Mouse (Mus musculus) neural tube, embryonic 15.5 days (tissue): ENCODE data around the gene Gm42791. TPM values are rescaled to one million over a fixed set of nuclear protein-coding genes. Genes with fewer than 3 reads are reported as not detected.

Experiments
- ATAC-seq: fragments of 200-750 bp; cut with Nextera tagmentation; 2 replicates; pipeline ENCODE4 v1.8.0; 2017; ENCODE audit warnings: mild to moderate bottlenecking, moderate TSS enrichment, moderate library complexity; ENCODE audit not compliant: low FRiP score
- H3K27ac ChIP-seq: fragments of 300-500 bp; sonication (generic); replicated peaks from 2 replicates; pipeline ENCODE4 v1.5.1; 2015; ENCODE audit warnings: mild to moderate bottlenecking, inconsistent platforms
- H3K27me3 ChIP-seq: fragments of 300-500 bp; sonication (generic); replicated peaks from 2 replicates; pipeline ENCODE4 v1.6.1; 2015; ENCODE audit warnings: inconsistent platforms
- H3K36me3 ChIP-seq: fragments of 300-500 bp; sonication (generic); 2 replicates; pipeline ENCODE4 v1.6.1; 2015; ENCODE audit warnings: inconsistent platforms
- H3K4me1 ChIP-seq: fragments of 300-500 bp; sonication (generic); 2 replicates; pipeline ENCODE4 v1.6.1; 2015; ENCODE audit warnings: inconsistent platforms
- H3K4me2 ChIP-seq: fragments of 300-500 bp; sonication (generic); 2 replicates; pipeline ENCODE4 v1.6.1; 2015; ENCODE audit warnings: inconsistent platforms, mild to moderate bottlenecking, moderate library complexity
- H3K4me3 ChIP-seq: fragments of 300-500 bp; sonication (generic); replicated peaks from 2 replicates; pipeline ENCODE4 v1.5.1; 2015; ENCODE audit warnings: mild to moderate bottlenecking, inconsistent platforms
- H3K9ac ChIP-seq: fragments of 300-500 bp; sonication (generic); replicated peaks from 2 replicates; pipeline ENCODE4 v1.6.1; 2015; ENCODE audit warnings: mild to moderate bottlenecking, inconsistent platforms
- H3K9me3 ChIP-seq: fragments of 300-500 bp; sonication (generic); replicated peaks from 2 replicates; pipeline ENCODE4 v1.6.1; 2016; ENCODE audit warnings: inconsistent platforms
- WGBS: fragments of 180-500 bp; shearing (Covaris S2); methylation state at CpG from one replicate; pipeline ENCODE4 v1.1.7; 2015; ENCODE audit warnings: mixed read lengths; 5-methylcytosine and 5-hydroxymethylcytosine counted together
- polyA plus RNA-seq: library from polyadenylated mRNA; unstranded; fragments of >200 nt; fragmentation: Nextera tagmentation; extraction: Ambion mirVana; gene quantifications from 2 replicates; pipeline ENCODE4 v1.2.1, GENCODE M21; 2015

Gene Gm42791
- polyA plus RNA-seq, 1 experiment from 2014 or later: 3.4 TPM

DNA sequence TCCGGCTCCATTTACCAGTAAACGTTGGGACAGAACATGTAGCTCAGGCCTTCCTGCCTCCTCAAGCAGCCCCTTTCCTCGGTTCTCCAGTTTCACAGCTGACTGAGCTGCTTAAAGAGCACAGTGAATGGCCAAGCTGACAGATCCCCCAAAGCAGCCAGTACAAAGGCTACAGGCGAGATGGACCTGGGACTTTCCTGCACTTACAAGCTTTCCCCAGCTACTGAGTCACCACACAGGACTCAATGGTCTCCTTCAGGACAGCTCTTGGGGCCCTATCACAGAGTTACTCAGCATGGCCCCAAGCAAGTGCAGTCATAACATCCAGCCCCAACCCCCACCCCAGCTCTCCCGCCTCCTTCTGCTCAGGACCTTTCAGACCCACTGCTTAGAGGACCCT lies 99.9 kb downstream of the Gm42791 start:
- no peak for ATAC-seq

GRCm38 (mm10) chr5:148890237-148890636 lies 104.7 kb downstream of the Gm42791 start:
- no peak overlapping the region for H3K4me3 ChIP-seq
- no peak overlapping the region for H3K4me2 ChIP-seq
- no peaks in the 10 kb centered on the region for H3K27me3 ChIP-seq
- H3K9me3 ChIP-seq: no peaks in the 10 kb centered on the region
- H3K27ac ChIP-seq: no peak overlapping the region
- peaks cover 4% of the 10 kb centered on the region; the same call in 1 of the 2 replicates for H3K4me1 ChIP-seq
- H3K9ac ChIP-seq: no peak overlapping the region
- no peak for ATAC-seq
- 98% methylated on average over 4 of the region's 4 CpGs for WGBS
- peaks cover 56% of the 10 kb centered on the region for H3K36me3 ChIP-seq

More for the DNA sequence above, 99.9 kb downstream of the Gm42791 start:
- H3K36me3 ChIP-seq: peaks cover 40% of the 10 kb centered on the region
- peaks cover 11% of the 10 kb centered on the region for H3K4me1 ChIP-seq
- no peak overlapping the region for H3K9ac ChIP-seq
- no peaks in the 10 kb centered on the region for H3K27me3 ChIP-seq
- no peak overlapping the region for H3K27ac ChIP-seq
- no peaks in the 10 kb centered on the region for H3K9me3 ChIP-seq
- no peak overlapping the region for H3K4me3 ChIP-seq
- H3K4me2 ChIP-seq: no peak overlapping the region
- WGBS: 57% methylated on average over 5 of the region's 5 CpGs

DNA sequence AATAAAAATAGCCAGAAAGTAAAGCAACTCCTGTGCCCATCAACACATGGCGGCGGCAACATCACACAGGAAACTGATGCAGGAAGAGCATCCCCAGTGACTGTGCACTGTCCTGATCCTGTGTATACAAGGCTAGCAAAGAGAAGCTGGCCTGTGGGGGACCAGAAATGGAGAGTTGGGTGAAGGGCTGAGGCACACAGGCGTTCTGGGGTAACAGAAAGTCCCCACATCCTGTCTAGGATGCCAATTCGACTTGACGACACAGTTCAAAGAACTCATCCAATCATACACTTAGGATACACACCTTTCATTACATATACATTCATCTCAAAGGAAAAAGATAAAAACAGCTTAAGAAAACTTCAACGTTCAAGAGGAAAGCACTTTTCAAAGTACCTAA lies 106.9 kb downstream of the Gm42791 start:
- H3K9me3 ChIP-seq: no peaks in the 10 kb centered on the region
- H3K27me3 ChIP-seq: no peaks in the 10 kb centered on the region
- H3K27ac ChIP-seq: no peak overlapping the region
- peaks cover 53% of the 10 kb centered on the region for H3K36me3 ChIP-seq
- whole genome bisulfite sequencing: 94% methylated on average over 6 of the region's 6 CpGs
- peaks cover 4% of the 10 kb centered on the region; the same call in 1 of the 2 replicates for H3K4me1 ChIP-seq
- H3K4me2 ChIP-seq: no peak overlapping the region
- H3K9ac ChIP-seq: no peak overlapping the region
- no peak for ATAC-seq
- H3K4me3 ChIP-seq: no peak overlapping the region

- WGBS: 39% methylated on average over 22 of the region's 22 CpGs
- Histone ChIP-seq H3K4me3 (peak overlapping the region; percentile 18; the same call in 1 of the 2 replicates), H3K27me3 (no peaks in the 10 kb centered on the region), H3K9ac (no peak overlapping the region), H3K27ac (0 out of 2 replicates have a peak overlapping the region, but pooled peaks have one; percentile 23), H3K4me1 (peaks cover 4% of the 10 kb centered on the region; the same call in 1 of the 2 replicates), H3K4me2 (peak overlapping the region; percentile 42), H3K36me3 (peaks cover 35% of the 10 kb centered on the region), H3K9me3 (no peaks in the 10 kb centered on the region)
- peak; percentile 82 for ATAC-seq
Observed at GRCm38 (mm10) chr5:148885821-148886609, 108.9 kb downstream of the Gm42791 start.

DNA sequence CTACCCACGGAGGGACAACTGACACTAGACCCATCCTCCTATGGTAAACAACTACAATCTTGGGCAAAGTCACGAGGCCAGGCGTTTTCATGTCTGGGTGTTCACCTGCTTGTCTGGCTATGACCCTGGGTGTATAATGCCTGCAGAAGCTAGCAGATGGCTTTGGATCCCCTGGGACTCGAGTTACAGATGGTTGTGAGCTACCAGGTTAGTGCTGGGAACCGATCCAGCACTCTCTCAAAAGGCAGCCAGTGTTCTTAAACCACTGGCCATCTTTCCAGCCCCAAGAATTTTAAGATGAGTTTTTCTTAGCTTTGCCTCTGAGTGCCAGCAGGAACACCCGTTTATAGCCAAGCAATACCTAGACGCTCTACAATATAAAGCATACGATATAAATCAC lies 111.3 kb downstream of the Gm42791 start:
- ATAC-seq: no peak
- H3K4me1 ChIP-seq: peaks cover 4% of the 10 kb centered on the region; the same call in 1 of the 2 replicates
- WGBS: 84% methylated on average over 8 of the region's 8 CpGs
- no peaks in the 10 kb centered on the region for H3K9me3 ChIP-seq
- no peak overlapping the region for H3K9ac ChIP-seq
- no peaks in the 10 kb centered on the region for H3K27me3 ChIP-seq
- H3K36me3 ChIP-seq: peaks cover 33% of the 10 kb centered on the region
- H3K27ac ChIP-seq: no peak overlapping the region
- no peak overlapping the region for H3K4me3 ChIP-seq
- H3K4me2 ChIP-seq: no peak overlapping the region

- peaks cover 51% of the 10 kb centered on the region for H3K36me3 ChIP-seq
Observed at GRCm38 (mm10) chr5:148879218-148879617, 115.7 kb downstream of the Gm42791 start.

GRCm38 (mm10) chr5:148873116-148873515 lies 121.8 kb downstream of the Gm42791 start:
- no peak for ATAC-seq
- Histone ChIP-seq H3K4me2 (no peak overlapping the region), H3K4me3 (no peak overlapping the region), H3K4me1 (no peaks in the 10 kb centered on the region), H3K27ac (no peak overlapping the region), H3K9me3 (no peaks in the 10 kb centered on the region), H3K27me3 (no peaks in the 10 kb centered on the region), H3K36me3 (peaks cover 35% of the 10 kb centered on the region), H3K9ac (no peak overlapping the region)
- 92% methylated on average over 8 of the region's 8 CpGs for whole genome bisulfite sequencing

More at GRCm38 (mm10) chr5:148879218-148879617, 115.7 kb downstream of the Gm42791 start:
- H3K4me3 ChIP-seq: no peak overlapping the region
- H3K9me3 ChIP-seq: no peaks in the 10 kb centered on the region
- H3K4me2 ChIP-seq: no peak overlapping the region
- 92% methylated on average over 6 of the region's 6 CpGs for WGBS
- no peak overlapping the region for H3K27ac ChIP-seq
- no peak for ATAC-seq
- H3K27me3 ChIP-seq: no peaks in the 10 kb centered on the region
- no peaks in the 10 kb centered on the region for H3K4me1 ChIP-seq
- H3K9ac ChIP-seq: no peak overlapping the region

DNA sequence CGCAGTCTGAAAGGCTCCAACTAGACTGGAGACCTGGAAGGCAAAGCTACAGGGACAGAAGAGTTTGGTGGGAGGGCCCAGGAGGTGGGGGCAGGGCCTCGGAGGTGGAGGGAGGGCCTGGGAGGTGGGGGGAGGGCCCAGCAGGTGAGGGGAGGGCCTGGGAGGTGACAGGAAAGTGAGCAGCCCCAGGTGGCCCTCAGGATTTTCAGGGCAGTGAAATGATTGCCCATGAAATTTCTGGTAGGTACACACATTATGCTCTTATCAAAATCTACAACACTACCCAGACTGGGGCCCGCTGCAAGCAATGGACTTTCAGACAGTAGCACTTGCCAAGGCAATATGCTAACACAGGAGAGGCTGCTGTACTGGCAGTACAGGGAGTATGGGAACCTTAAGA lies 125.4 kb downstream of the Gm42791 start:
- peaks cover 9% of the 10 kb centered on the region for H3K4me1 ChIP-seq
- no peak overlapping the region for H3K4me2 ChIP-seq
- no peak for ATAC-seq
- H3K9ac ChIP-seq: no peak overlapping the region
- H3K36me3 ChIP-seq: peaks cover 8% of the 10 kb centered on the region; the same call in 1 of the 2 replicates
- H3K27me3 ChIP-seq: no peaks in the 10 kb centered on the region
- no peaks in the 10 kb centered on the region for H3K9me3 ChIP-seq
- H3K27ac ChIP-seq: no peak overlapping the region
- WGBS: 54% methylated on average over 3 of the region's 3 CpGs
- no peak overlapping the region for H3K4me3 ChIP-seq

DNA sequence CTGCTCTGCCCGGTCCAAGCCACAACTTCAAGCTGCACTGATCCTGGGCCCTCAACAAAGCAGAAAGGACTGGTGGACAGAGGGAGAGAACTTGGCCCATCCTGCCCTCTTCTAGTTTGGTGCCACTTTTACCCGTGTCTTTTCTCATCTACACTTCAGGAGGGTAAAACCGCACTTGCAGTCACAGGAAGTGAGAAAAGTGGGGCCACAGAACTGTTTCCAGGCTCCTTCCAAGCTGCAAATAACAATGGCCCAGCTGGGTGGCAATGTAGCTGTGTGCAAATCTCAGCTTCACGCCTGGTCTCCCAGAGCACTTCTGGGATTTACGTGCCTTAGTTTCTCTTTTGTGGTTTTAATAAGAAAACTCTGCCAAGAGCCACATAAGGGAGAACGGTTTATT lies 127.2 kb downstream of the Gm42791 start:
- Histone ChIP-seq H3K9me3 (no peaks in the 10 kb centered on the region), H3K36me3 (no peaks in the 10 kb centered on the region), H3K9ac (no peak overlapping the region), H3K4me1 (peaks cover 9% of the 10 kb centered on the region), H3K4me2 (no peak overlapping the region), H3K27ac (no peak overlapping the region), H3K4me3 (no peak overlapping the region), H3K27me3 (no peaks in the 10 kb centered on the region)
- 78% methylated on average over 6 of the region's 6 CpGs for WGBS
- no peak for ATAC-seq

GRCm38 (mm10) chr5:148867171-148867570 lies 127.8 kb downstream of the Gm42791 start:
- Histone ChIP-seq H3K4me1 (peaks cover 9% of the 10 kb centered on the region), H3K9ac (no peak overlapping the region), H3K27ac (no peak overlapping the region), H3K27me3 (no peaks in the 10 kb centered on the region), H3K4me3 (no peak overlapping the region), H3K36me3 (no peaks in the 10 kb centered on the region), H3K4me2 (no peak overlapping the region), H3K9me3 (no peaks in the 10 kb centered on the region)
- ATAC-seq: no peak
- WGBS: 88% methylated on average over 7 of the region's 7 CpGs

- peaks cover 9% of the 10 kb centered on the region for H3K4me1 ChIP-seq
- no peak overlapping the region for H3K4me2 ChIP-seq
- H3K27ac ChIP-seq: no peak overlapping the region
- no peaks in the 10 kb centered on the region for H3K27me3 ChIP-seq
- ATAC-seq: no peak
- no peak overlapping the region for H3K9ac ChIP-seq
- no peaks in the 10 kb centered on the region for H3K9me3 ChIP-seq
- WGBS: 87% methylated on average over 10 of the region's 10 CpGs
- no peak overlapping the region for H3K4me3 ChIP-seq
- no peaks in the 10 kb centered on the region for H3K36me3 ChIP-seq
Observed at GRCm38 (mm10) chr5:148866571-148866970, 128.4 kb downstream of the Gm42791 start.

DNA sequence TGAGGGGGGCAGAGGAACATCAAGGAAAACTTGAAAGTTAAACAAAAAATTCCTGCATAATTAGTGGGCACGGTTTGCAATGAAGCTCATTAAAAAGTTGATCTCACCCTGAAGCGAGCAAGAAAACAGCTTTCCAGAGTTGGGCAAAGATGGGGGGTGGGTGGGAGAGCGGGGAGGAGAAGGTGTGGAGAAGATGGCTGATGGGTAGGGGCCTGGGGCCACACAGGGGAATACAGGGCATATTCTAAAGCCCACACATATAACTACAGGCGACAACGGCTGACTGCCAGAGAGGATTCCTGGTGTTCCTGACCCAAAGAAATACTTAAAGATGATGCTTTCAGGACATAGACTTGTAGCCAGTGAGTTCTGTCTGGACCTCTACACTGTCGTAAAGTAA lies 131.5 kb downstream of the Gm42791 start:
- Histone ChIP-seq H3K27ac (no peak overlapping the region), H3K27me3 (no peaks in the 10 kb centered on the region), H3K9ac (no peak overlapping the region), H3K36me3 (no peaks in the 10 kb centered on the region), H3K9me3 (no peaks in the 10 kb centered on the region), H3K4me2 (no peak overlapping the region), H3K4me3 (no peak overlapping the region), H3K4me1 (peaks cover 9% of the 10 kb centered on the region)
- 79% methylated on average over 6 of the region's 6 CpGs for WGBS
- no peak for ATAC-seq
